Mouse (Mus musculus): Measurements from ENCODE around the gene Ccr1l1. TPM values are rescaled to one million over a fixed set of nuclear protein-coding genes. Genes with fewer than 3 reads are reported as not detected.
A peak's percentile ranks its signal among the peaks of the same experiment; 100 is the strongest.

The Ccr1l1 gene
- not detected in 2 replicates for polyA plus RNA-seq (2015; fragmentation: Nextera tagmentation; extraction: Ambion mirVana)

DNA sequence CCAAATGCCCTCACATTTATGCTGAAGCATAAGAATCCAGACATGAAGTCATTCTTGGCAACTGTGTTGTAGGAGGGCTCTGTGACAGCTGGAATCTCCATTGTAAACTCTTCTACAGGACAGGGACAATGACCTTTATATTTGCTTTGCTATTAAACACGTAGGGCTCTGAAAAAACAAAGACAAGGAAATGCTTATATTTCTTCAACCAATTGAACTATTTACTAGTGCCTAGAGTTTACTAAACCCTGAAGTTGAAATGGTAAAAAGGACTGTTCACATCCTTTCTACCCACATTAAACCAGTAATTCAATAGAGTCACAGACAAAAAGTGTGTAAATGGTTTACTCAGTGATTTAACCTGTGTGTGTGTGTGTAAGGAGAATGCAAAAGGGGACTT is at the start of gene Ccr1l1:
Gene Ccr1l1 (minus strand): TSS at position 101 of the 400 bp plus-strand sequence.
- ATAC-seq (ENCODE audit: low read depth): no peak
- no peak for DNase-seq
- H3K36me3 ChIP-seq: no peaks in the 10 kb centered on the region
- H3K27ac ChIP-seq: no peak within 1 kb of the TSS
- 78% methylated on average over 1 of the region's 1 CpGs for WGBS (ENCODE audit: insufficient replicate concordance)
- H3K4me1 ChIP-seq (replicated peaks): peaks cover 21% of the 10 kb centered on the region
- no peak within 1 kb of the TSS for H3K4me2 ChIP-seq
- no peaks in the 10 kb centered on the region for H3K27me3 ChIP-seq
- H3K4me3 ChIP-seq (replicated peaks): no peak within 1 kb of the TSS
- H3K9ac ChIP-seq: no peak within 1 kb of the TSS
- no peaks in the 10 kb centered on the region for H3K9me3 ChIP-seq (replicated peaks)

DNA sequence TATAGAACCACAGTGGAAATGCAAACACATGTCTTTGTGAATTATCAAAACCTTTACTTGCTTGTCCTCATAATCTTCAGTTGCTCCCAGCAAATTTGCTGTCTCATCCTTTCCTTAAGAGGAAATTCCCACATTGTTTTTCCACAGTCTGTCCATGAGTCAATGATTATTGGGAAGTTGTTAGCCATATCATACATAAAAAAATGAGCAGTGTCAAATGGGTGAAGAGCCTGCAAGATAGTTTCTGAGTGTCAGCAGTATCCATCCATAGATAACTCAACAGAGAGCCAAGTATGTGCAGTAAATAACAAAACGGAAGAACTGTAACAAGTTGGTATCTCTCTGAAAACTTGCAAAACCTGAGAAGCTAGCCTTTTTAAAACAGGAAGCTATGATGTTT is 43.5 kb upstream of the Ccr1l1 start, which contains the start of gene Ccr3:
Gene Ccr3 (plus strand): TSS at position 301 of the 400 bp plus-strand sequence.
- H3K4me2 ChIP-seq: no peak within 1 kb of the TSS
- DNase-seq (no peak), ATAC-seq (ENCODE audit: low read depth) (no peak)
- no peak within 1 kb of the TSS for H3K9ac ChIP-seq
- H3K36me3 ChIP-seq: no peaks in the 10 kb centered on the region
- H3K4me1 ChIP-seq (replicated peaks): no peaks in the 10 kb centered on the region
- WGBS (ENCODE audit: insufficient replicate concordance): 67% methylated on average over 1 of the region's 1 CpGs
- H3K27me3 ChIP-seq: no peaks in the 10 kb centered on the region
- H3K9me3 ChIP-seq (replicated peaks): no peaks in the 10 kb centered on the region
- H3K27ac ChIP-seq: no peak within 1 kb of the TSS
- H3K4me3 ChIP-seq (replicated peaks): no peak within 1 kb of the TSS

- Histone ChIP-seq H3K9me3 (replicated peaks) (no peaks in the 10 kb centered on the region), H3K4me3 (replicated peaks) (no peak overlapping the region), H3K9ac (no peak overlapping the region), H3K27me3 (no peaks in the 10 kb centered on the region), H3K4me2 (no peak overlapping the region), H3K4me1 (replicated peaks) (peaks cover 11% of the 10 kb centered on the region), H3K36me3 (no peaks in the 10 kb centered on the region), H3K27ac (no peak overlapping the region)
- DNase-seq (no peak), ATAC-seq (ENCODE audit: low read depth) (no peak)
- WGBS (ENCODE audit: insufficient replicate concordance): 75% methylated on average over 3 of the region's 3 CpGs
These were observed 41.7 kb upstream of the Ccr1l1 start for GRCm38 (mm10) chr9:124019887-124020286.

GRCm38 (mm10) chr9:124016048-124016447 is 37.8 kb upstream of the Ccr1l1 start:
- peaks cover 4% of the 10 kb centered on the region; the same call in 1 of the 2 replicates for H3K27me3 ChIP-seq
- peak; percentile 74 for ATAC-seq (ENCODE audit: low read depth)
- H3K36me3 ChIP-seq: no peaks in the 10 kb centered on the region
- H3K9ac ChIP-seq: no peak overlapping the region
- H3K9me3 ChIP-seq (replicated peaks): no peaks in the 10 kb centered on the region
- no peak overlapping the region for H3K4me3 ChIP-seq (replicated peaks)
- H3K4me1 ChIP-seq (replicated peaks): peaks cover 13% of the 10 kb centered on the region
- WGBS (ENCODE audit: insufficient replicate concordance): 15% methylated on average over 2 of the region's 2 CpGs
- no peak overlapping the region for H3K4me2 ChIP-seq
- DNase-seq: peak; percentile 13
- no peak overlapping the region for H3K27ac ChIP-seq

GRCm38 (mm10) chr9:124014985-124015652 is 36.9 kb upstream of the Ccr1l1 start:
- Histone ChIP-seq H3K36me3 (no peaks in the 10 kb centered on the region), H3K9me3 (replicated peaks) (no peaks in the 10 kb centered on the region), H3K27ac (no peak overlapping the region), H3K4me2 (no peak overlapping the region), H3K4me1 (replicated peaks) (peaks cover 13% of the 10 kb centered on the region), H3K4me3 (replicated peaks) (no peak overlapping the region), H3K27me3 (peaks cover 4% of the 10 kb centered on the region; the same call in 1 of the 2 replicates), H3K9ac (no peak overlapping the region)
- DNase-seq: no peak
- 46% methylated on average over 2 of the region's 2 CpGs for WGBS (ENCODE audit: insufficient replicate concordance)
- ATAC-seq (ENCODE audit: low read depth): peak; percentile 63

DNA sequence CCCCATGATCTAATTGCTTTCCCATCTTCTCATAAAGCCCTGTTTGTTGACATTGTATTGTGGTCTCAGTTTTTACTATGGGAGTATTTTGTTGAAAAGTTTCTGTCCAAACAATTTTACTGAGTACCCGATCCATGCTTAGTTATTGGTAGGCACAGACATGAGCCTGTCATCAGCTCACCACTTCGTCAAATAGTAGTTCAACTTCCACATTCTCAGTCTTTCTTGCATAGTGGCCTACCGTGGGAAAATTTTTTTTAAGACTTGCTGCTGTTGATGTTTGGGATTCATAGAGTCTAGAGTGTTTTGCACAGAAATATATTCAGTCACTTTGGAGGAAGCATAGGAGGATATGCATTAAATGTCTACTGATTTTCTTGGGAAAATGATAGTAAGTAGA is 35.1 kb upstream of the Ccr1l1 start:
- no peak overlapping the region for H3K9ac ChIP-seq
- H3K9me3 ChIP-seq (replicated peaks): no peaks in the 10 kb centered on the region
- peaks cover 4% of the 10 kb centered on the region; the same call in 1 of the 2 replicates for H3K27me3 ChIP-seq
- no peak for ATAC-seq (ENCODE audit: low read depth)
- DNase-seq: no peak
- no peak overlapping the region for H3K4me3 ChIP-seq (replicated peaks)
- no peak overlapping the region for H3K4me2 ChIP-seq
- H3K27ac ChIP-seq: no peak overlapping the region
- no peaks in the 10 kb centered on the region for H3K36me3 ChIP-seq
- peaks cover 13% of the 10 kb centered on the region for H3K4me1 ChIP-seq (replicated peaks)
- WGBS (ENCODE audit: insufficient replicate concordance): 52% methylated on average over 3 of the region's 3 CpGs

DNA sequence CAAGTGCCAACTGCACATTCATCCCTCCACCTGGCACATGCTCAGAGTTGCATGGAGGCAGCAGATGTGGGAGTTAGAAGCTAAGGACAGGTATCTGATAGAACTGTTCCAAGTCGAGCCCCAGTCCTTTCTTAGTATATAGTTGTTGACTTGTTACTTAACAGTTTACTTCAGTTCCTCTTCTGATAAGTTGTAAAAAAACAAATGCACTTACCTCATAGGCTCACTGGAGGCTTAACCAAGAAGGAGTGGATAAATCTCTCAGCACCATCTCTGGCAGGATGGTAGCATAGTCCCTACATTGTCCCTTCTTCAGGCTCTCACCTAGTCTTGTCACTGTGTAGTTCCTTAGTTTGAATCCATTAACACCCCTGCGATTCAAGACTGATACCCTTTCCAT is 34.5 kb upstream of the Ccr1l1 start:
- no peak for ATAC-seq (ENCODE audit: low read depth)
- no peak for DNase-seq
- Histone ChIP-seq H3K27me3 (peaks cover 4% of the 10 kb centered on the region; the same call in 1 of the 2 replicates), H3K36me3 (no peaks in the 10 kb centered on the region), H3K9me3 (replicated peaks) (no peaks in the 10 kb centered on the region), H3K9ac (no peak overlapping the region), H3K4me3 (replicated peaks) (no peak overlapping the region), H3K4me1 (replicated peaks) (peaks cover 13% of the 10 kb centered on the region), H3K27ac (no peak overlapping the region), H3K4me2 (no peak overlapping the region)
- 50% methylated on average over 2 of the region's 2 CpGs for WGBS (ENCODE audit: insufficient replicate concordance)

DNA sequence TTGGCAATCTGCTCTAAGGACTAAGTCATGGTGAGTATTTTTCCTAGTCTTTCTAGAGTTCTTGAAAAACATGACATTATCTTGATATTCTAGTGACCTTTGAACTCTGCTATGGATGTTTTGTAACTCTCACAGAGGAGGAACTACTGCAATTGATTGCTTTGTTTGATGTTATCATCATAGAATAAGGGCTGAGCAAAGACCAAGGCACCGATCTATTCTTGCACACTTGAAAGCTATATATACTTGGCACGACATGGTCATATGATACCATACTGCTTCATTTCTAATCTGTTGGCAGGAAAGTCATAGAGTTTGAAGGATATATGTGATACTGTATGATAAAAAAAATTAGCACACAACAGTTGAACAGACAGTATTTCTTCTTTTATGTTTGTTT is 21.6 kb upstream of the Ccr1l1 start:
- ATAC-seq (ENCODE audit: low read depth) (no peak), DNase-seq (no peak)
- 41% methylated on average over 2 of the region's 2 CpGs for WGBS (ENCODE audit: insufficient replicate concordance)

GRCm38 (mm10) chr9:123997719-123998118 is 19.5 kb upstream of the Ccr1l1 start:
- no peak overlapping the region for H3K27ac ChIP-seq
- WGBS (ENCODE audit: insufficient replicate concordance): 12% methylated on average over 3 of the region's 3 CpGs
- ATAC-seq (ENCODE audit: low read depth) (peak; percentile 39; the same call in 1 of the 2 replicates), DNase-seq (no peak)
- H3K36me3 ChIP-seq: no peaks in the 10 kb centered on the region
- peaks cover 12% of the 10 kb centered on the region for H3K4me1 ChIP-seq (replicated peaks)
- H3K9me3 ChIP-seq (replicated peaks): no peaks in the 10 kb centered on the region
- no peak overlapping the region for H3K4me3 ChIP-seq (replicated peaks)
- H3K27me3 ChIP-seq: no peaks in the 10 kb centered on the region
- H3K9ac ChIP-seq: no peak overlapping the region
- no peak overlapping the region for H3K4me2 ChIP-seq

More for the DNA sequence above, 21.6 kb upstream of the Ccr1l1 start:
- no peak overlapping the region for H3K27ac ChIP-seq
- H3K4me2 ChIP-seq: no peak overlapping the region
- H3K27me3 ChIP-seq: no peaks in the 10 kb centered on the region
- H3K36me3 ChIP-seq: no peaks in the 10 kb centered on the region
- H3K9ac ChIP-seq: no peak overlapping the region
- H3K4me1 ChIP-seq (replicated peaks): peaks cover 12% of the 10 kb centered on the region
- H3K4me3 ChIP-seq (replicated peaks): no peak overlapping the region
- H3K9me3 ChIP-seq (replicated peaks): no peaks in the 10 kb centered on the region

DNA sequence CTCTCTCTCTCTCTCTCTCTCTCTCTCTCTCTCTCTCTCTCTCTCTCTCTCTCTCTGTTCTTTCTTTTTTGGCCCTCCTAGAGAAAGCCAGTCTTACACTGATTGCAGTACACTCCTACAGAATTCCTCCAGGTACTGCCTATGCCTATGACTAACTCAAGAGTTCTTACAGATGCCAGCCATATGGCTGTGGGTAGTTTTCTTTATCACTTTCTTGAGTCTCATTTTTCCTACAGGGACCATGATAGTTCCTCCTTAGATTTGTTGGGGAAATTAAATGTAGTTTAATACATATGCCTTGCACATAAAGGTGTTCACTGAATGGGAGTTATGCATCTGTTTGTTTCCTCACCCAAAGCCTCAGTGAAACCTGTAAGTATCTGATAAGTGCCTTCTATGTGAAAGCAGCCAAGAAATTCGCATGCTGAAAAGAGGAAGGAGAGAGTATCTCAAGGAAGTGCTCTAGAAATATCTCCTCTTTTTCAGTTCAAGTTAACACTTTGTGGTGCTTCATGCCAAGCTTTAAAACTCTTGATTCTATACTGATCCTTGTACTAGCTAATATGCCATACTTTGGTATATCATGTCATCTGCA is 13.2 kb upstream of the Ccr1l1 start:
- Histone ChIP-seq H3K4me2 (no peak overlapping the region), H3K9ac (no peak overlapping the region), H3K27ac (peak overlapping the region; percentile 15; the same call in 1 of the 2 replicates), H3K4me1 (replicated peaks) (peaks cover 20% of the 10 kb centered on the region), H3K9me3 (replicated peaks) (no peaks in the 10 kb centered on the region), H3K36me3 (no peaks in the 10 kb centered on the region), H3K27me3 (no peaks in the 10 kb centered on the region), H3K4me3 (replicated peaks) (no peak overlapping the region)
- ATAC-seq (ENCODE audit: low read depth): peak; percentile 55; the same call in 1 of the 2 replicates
- no peak for DNase-seq
- 7% methylated on average over 1 of the region's 1 CpGs for WGBS (ENCODE audit: insufficient replicate concordance)

- ATAC-seq (ENCODE audit: low read depth) (no peak), DNase-seq (no peak)
- Histone ChIP-seq H3K9ac (no peak overlapping the region), H3K4me2 (no peak overlapping the region), H3K36me3 (no peaks in the 10 kb centered on the region), H3K9me3 (replicated peaks) (no peaks in the 10 kb centered on the region), H3K27me3 (no peaks in the 10 kb centered on the region), H3K4me1 (replicated peaks) (peaks cover 37% of the 10 kb centered on the region), H3K4me3 (replicated peaks) (no peak overlapping the region), H3K27ac (no peak overlapping the region)
- 17% methylated on average over 3 of the region's 3 CpGs for WGBS (ENCODE audit: insufficient replicate concordance)
These were observed 11.5 kb upstream of the Ccr1l1 start for GRCm38 (mm10) chr9:123989671-123990070.
